18 mouse cellular contexts compared by ENCODE assay signal in the genomic region with DNA sequence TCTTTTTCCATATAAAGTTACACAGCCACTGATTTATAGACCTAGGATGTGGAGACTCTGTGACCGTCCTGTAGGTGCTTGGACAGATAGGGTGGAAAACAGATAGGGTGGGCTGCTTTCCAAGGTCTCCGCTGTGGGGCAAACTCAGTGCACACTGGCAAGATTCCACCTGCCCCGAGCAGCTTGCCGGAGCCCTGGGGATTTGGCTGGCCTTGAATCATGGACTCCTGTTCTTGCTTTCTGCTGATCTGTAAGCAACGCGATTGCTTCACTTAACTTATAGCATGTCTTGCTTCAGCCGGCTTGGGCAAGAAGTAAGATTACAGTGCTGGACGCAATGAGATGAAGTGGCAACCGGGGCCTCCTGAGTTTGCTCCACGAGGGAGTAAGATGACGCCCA. TPM values are rescaled to one million over a fixed set of nuclear protein-coding genes. Genes with fewer than 3 reads are reported as not detected.
A peak's percentile ranks its signal among the peaks of the same experiment; 100 is the strongest.
DNase-seq lines count a peak whose midpoint lies in the region; ATAC-seq and TF ChIP-seq lines count a peak whose summit lies in the region.
"Had no signal": no experiment of that assay in that cellular context is flagged by ENCODE, and none has a peak within 500 bp of the region (broad histone marks: within the 10 kb centered on the region; RNA-seq: fewer than 3 reads in every experiment).

No protein-coding gene starts in this region.

- H3K4me3 ChIP-seq in midbrain, postnatal 0 days (ENCODE audit: low read depth, low read length), result no peak overlapping the region
- no peak overlapping the region for H3K4me3 ChIP-seq in midbrain, embryonic 13.5 days (replicated peaks)
- peak overlapping the region; percentile 13 for H3K4me3 ChIP-seq in cerebellum, adult 2 months (replicated peaks; ENCODE audit: insufficient read depth, low read depth, low read length)
- no peak overlapping the region for H3K4me3 ChIP-seq in heart, embryonic 10.5 days
- H3K4me3 ChIP-seq: embryonic facial prominence, embryonic 10.5 days; erythroblast, embryonic 14.5 days; forebrain, embryonic 15.5 days; heart, embryonic 12.5 days; midbrain, embryonic 10.5 days had no signal

- H3K27me3 ChIP-seq in midbrain, postnatal 0 days (ENCODE audit: insufficient read depth, low read length), result no peaks in the 10 kb centered on the region
- no peaks in the 10 kb centered on the region for H3K27me3 ChIP-seq in midbrain, embryonic 13.5 days
- no peaks in the 10 kb centered on the region for H3K27me3 ChIP-seq in cerebellum, adult 2 months (ENCODE audit: control insufficient read depth, insufficient read depth, low read length)
- H3K27me3 ChIP-seq in heart, embryonic 10.5 days (ENCODE audit: insufficient read depth, poor library complexity, severe bottlenecking), result no peaks in the 10 kb centered on the region
- H3K27me3 ChIP-seq: forebrain, embryonic 15.5 days; heart, embryonic 12.5 days had no signal

- no peaks in the 10 kb centered on the region for H3K4me1 ChIP-seq in midbrain, postnatal 0 days (ENCODE audit: insufficient read depth, low read length)
- no peaks in the 10 kb centered on the region for H3K4me1 ChIP-seq in midbrain, embryonic 13.5 days (replicated peaks)
- H3K4me1 ChIP-seq in cerebellum, adult 2 months (ENCODE audit: control insufficient read depth, insufficient read depth, low read length), result peaks cover 14% of the 10 kb centered on the region; the same call in 1 of the 2 replicates
- H3K4me1 ChIP-seq in heart, embryonic 10.5 days, result no peaks in the 10 kb centered on the region
- H3K4me1 ChIP-seq: embryonic facial prominence, embryonic 10.5 days; forebrain, embryonic 15.5 days; heart, embryonic 12.5 days; midbrain, embryonic 10.5 days had no signal

- 85% methylated on average over 11 of the region's 11 CpGs for WGBS in midbrain, postnatal 0 days
- WGBS in midbrain, embryonic 13.5 days, result 91% methylated on average over 11 of the region's 11 CpGs
- WGBS in cerebellum, adult 2 months, result 10% methylated on average over 11 of the region's 11 CpGs
- WGBS in heart, embryonic 10.5 days, result 84% methylated on average over 11 of the region's 11 CpGs

- no peak overlapping the region for H3K9ac ChIP-seq in midbrain, postnatal 0 days (replicated peaks; ENCODE audit: low read length, poor library complexity, severe bottlenecking)
- no peak overlapping the region for H3K9ac ChIP-seq in midbrain, embryonic 13.5 days (replicated peaks)
- H3K9ac ChIP-seq: forebrain, embryonic 15.5 days; heart, embryonic 12.5 days had no signal

- no peak for TF ChIP-seq POLR2A in cerebellum, adult 2 months (IDR thresholded peaks at IDR 0.05; ENCODE audit: borderline replicate concordance, insufficient read depth, low read length)

- H3K27ac ChIP-seq in midbrain, postnatal 0 days (ENCODE audit: low read depth, low read length), result no peak overlapping the region
- no peak overlapping the region for H3K27ac ChIP-seq in midbrain, embryonic 13.5 days
- peak overlapping the region; percentile 68 for H3K27ac ChIP-seq in cerebellum, adult 2 months (ENCODE audit: insufficient read depth, low read length)
- H3K27ac ChIP-seq in heart, embryonic 10.5 days, result no peak overlapping the region
- H3K27ac ChIP-seq: embryonic facial prominence, embryonic 10.5 days; forebrain, embryonic 15.5 days; midbrain, embryonic 10.5 days had no signal

- H3K4me2 ChIP-seq in midbrain, postnatal 0 days (ENCODE audit: low read depth, low read length, poor library complexity, severe bottlenecking), result no peak overlapping the region
- no peak overlapping the region for H3K4me2 ChIP-seq in midbrain, embryonic 13.5 days (replicated peaks)
- H3K4me2 ChIP-seq: forebrain, embryonic 15.5 days; heart, embryonic 12.5 days had no signal

- no peaks in the 10 kb centered on the region for H3K9me3 ChIP-seq in midbrain, postnatal 0 days (ENCODE audit: low read length)
- no peaks in the 10 kb centered on the region for H3K9me3 ChIP-seq in midbrain, embryonic 13.5 days
- no peaks in the 10 kb centered on the region for H3K9me3 ChIP-seq in heart, embryonic 10.5 days
- H3K9me3 ChIP-seq: embryonic facial prominence, embryonic 10.5 days; forebrain, embryonic 15.5 days; G1E; heart, embryonic 12.5 days; midbrain, embryonic 10.5 days had no signal

- no peak for ATAC-seq in midbrain, postnatal 0 days (ENCODE audit: low FRiP score)
- ATAC-seq in midbrain, embryonic 13.5 days, result no peak
- ATAC-seq in megakaryocyte, adult 5-6 weeks (ENCODE audit: poor library complexity, severe bottlenecking), result peak; percentile 69
- ATAC-seq: CD4-positive, CD25-positive, alpha-beta regulatory T cell, adult 4 months; forebrain, embryonic 15.5 days had no signal

- no peak for TF ChIP-seq CTCF in midbrain, postnatal 0 days (IDR thresholded peaks at IDR 0.05)
- no peak for TF ChIP-seq CTCF in cerebellum, adult 2 months (IDR thresholded peaks at IDR 0.05; ENCODE audit: borderline replicate concordance, insufficient read depth, low read depth, low read length)

- no peaks in the 10 kb centered on the region for H3K36me3 ChIP-seq in midbrain, postnatal 0 days (ENCODE audit: insufficient read depth, low read length)
- no peaks in the 10 kb centered on the region for H3K36me3 ChIP-seq in midbrain, embryonic 13.5 days
- no peaks in the 10 kb centered on the region for H3K36me3 ChIP-seq in heart, embryonic 10.5 days
- H3K36me3 ChIP-seq: embryonic facial prominence, embryonic 10.5 days; forebrain, embryonic 15.5 days; G1E; heart, embryonic 12.5 days; midbrain, embryonic 10.5 days had no signal

- peak; percentile 58 for DNase-seq in midbrain, postnatal 0 days (ENCODE audit: low spot score)
- peak; percentile 49 to 52 for DNase-seq in adrenal gland, postnatal 36 days
- peak; percentile 82 to 86 for DNase-seq in cerebellum, adult 2 months
- DNase-seq in heart, embryonic 10.5 days (ENCODE audit: low spot score), result no peak
- no peak for DNase-seq in thymus, postnatal 25 days
- DNase-seq: heart, postnatal 36 days; kidney, adult 2 months; lung, adult 18-20 months; lung, postnatal 36 days had no signal

RNA-seq across cellular contexts. Expression of gene Fa2h, which starts 30.6 kb away (rescaled TPM):
- total RNA-seq in midbrain, postnatal 0 days (2014; rRNA removed), result 0.42 and 1.8 TPM in 2 replicates
- polyA plus RNA-seq in midbrain, postnatal 0 days (2015; fragmentation: Nextera tagmentation; extraction: Ambion mirVana), result 0.79 and 0.81 TPM in 2 replicates
- polyA plus RNA-seq in midbrain, embryonic 13.5 days (2015; fragmentation: Nextera tagmentation; extraction: Ambion mirVana), result 0.08 TPM in 1 of 2 replicates, not detected in the other
- 1 to 10 TPM in 1 of 2 experiments, not detected in 1; 3.1 TPM for total RNA-seq in adrenal gland, postnatal 36 days (2021)
- 93.9 and 107 TPM in 2 replicates for polyA plus RNA-seq in cerebellum, adult 2 months (2012; rRNA removed)
- not detected in 2 replicates for total RNA-seq in megakaryocyte, adult 5-6 weeks (2015)
- total RNA-seq in megakaryocyte, adult 5-6 weeks (2017), result not detected in 2 replicates
- not detected in 2 replicates for polyA plus RNA-seq in heart, embryonic 10.5 days (2016; fragmentation: Nextera tagmentation; extraction: Ambion mirVana)
- polyA plus RNA-seq: CD4-positive, CD25-positive, alpha-beta regulatory T cell, adult 4 months; embryonic facial prominence, embryonic 10.5 days; erythroblast, embryonic 14.5 days; forebrain, embryonic 15.5 days; G1E; heart, embryonic 12.5 days had no signal

Comparison
In these comparisons a context has a peak if more than half of its experiments do, and no peak if none do; other contexts are left out.
1. DNase-seq: peak in midbrain, postnatal 0 days (single experiment), adrenal gland, postnatal 36 days (2 of 2) and cerebellum, adult 2 months (2 of 2); none in heart, embryonic 10.5 days (single experiment) and thymus, postnatal 25 days (single experiment).
2. RNA of gene Fa2h, which starts 30.6 kb away (polyA plus RNA-seq): 93.9 to 107 TPM in cerebellum, adult 2 months; 0.79 to 0.81 TPM in midbrain, postnatal 0 days, 0.08 TPM in midbrain, embryonic 13.5 days and not detected in heart, embryonic 10.5 days; every median in the first group is over 10 times any median in the second.